Mouse (Mus musculus) limb, embryonic 11.5 days (tissue): Measurements from ENCODE around the gene Trf. TPM values are rescaled to one million over a fixed set of nuclear protein-coding genes. Genes with fewer than 3 reads are reported as not detected.
"Not testable (repeated sequence)": the region's sequence is repeated elsewhere in the genome, so short reads cannot be mapped to it uniquely, and the experiment has no call there.

Source experiments
- ATAC-seq: fragments of 200-750 bp; cut with Nextera tagmentation; 2 replicates; pipeline ENCODE4 v1.8.0; 2017; ENCODE audit warnings: low read depth; ENCODE audit not compliant: insufficient number of reproducible peaks, low FRiP score, low TSS enrichment
- DNase-seq: peaks from one replicate; pipeline ENCODE4 v3.0.0-alpha.2; 2015; ENCODE audit warnings: low spot score
- H3K27ac ChIP-seq: fragments of 300-500 bp; sonication (generic); replicated peaks from 2 replicates; pipeline ENCODE4 v1.5.1; 2014; ENCODE audit warnings: low read depth, mild to moderate bottlenecking, low read length
- H3K27me3 ChIP-seq: fragments of 300-500 bp; sonication (generic); 2 replicates; pipeline ENCODE4 v1.6.1; 2014; ENCODE audit warnings: mild to moderate bottlenecking, low read length, mixed read lengths; ENCODE audit not compliant: control insufficient read depth, insufficient read depth
- H3K36me3 ChIP-seq: fragments of 300-500 bp; sonication (generic); 2 replicates; pipeline ENCODE4 v1.6.1; 2014; ENCODE audit warnings: mild to moderate bottlenecking, low read length, moderate library complexity, mixed read lengths; ENCODE audit not compliant: control insufficient read depth, insufficient read depth
- H3K4me1 ChIP-seq: fragments of 300-500 bp; sonication (generic); 2 replicates; pipeline ENCODE4 v1.6.1; 2014; ENCODE audit warnings: low read length, mixed read lengths; ENCODE audit not compliant: control insufficient read depth, insufficient read depth
- H3K4me2 ChIP-seq: fragments of 300-500 bp; sonication (generic); 2 replicates; pipeline ENCODE4 v1.6.1; 2014; ENCODE audit warnings: low read depth, mild to moderate bottlenecking, moderate library complexity; ENCODE audit not compliant: severe bottlenecking
- H3K4me3 ChIP-seq: fragments of 300-500 bp; sonication (generic); 2 replicates; pipeline ENCODE4 v1.5.1; 2014; ENCODE audit warnings: low read depth, low read length
- H3K9ac ChIP-seq: fragments of 300-500 bp; sonication (generic); 2 replicates; pipeline ENCODE4 v1.6.1; 2014; ENCODE audit warnings: mild to moderate bottlenecking, low read length
- H3K9me3 ChIP-seq: fragments of 300-500 bp; sonication (generic); 2 replicates; pipeline ENCODE4 v1.6.1; 2016; ENCODE audit warnings: low read length; ENCODE audit not compliant: control insufficient read depth
- WGBS: fragments of 180-500 bp; shearing (Covaris S2); extraction: QIAGEN DNeasy Blood & Tissue Kit; methylation state at CpG from one replicate; pipeline ENCODE4 v1.1.7; 2014; 5-methylcytosine and 5-hydroxymethylcytosine counted together
- polyA plus RNA-seq: library from polyadenylated mRNA; unstranded; fragments of >200 nt; fragmentation: Nextera tagmentation; extraction: Ambion mirVana; gene quantifications from 2 replicates; pipeline ENCODE4 v1.2.1, GENCODE M21; 2014

The Trf gene
- polyA plus RNA-seq, 1 experiment from 2014 or later, result 9.7 TPM

DNA sequence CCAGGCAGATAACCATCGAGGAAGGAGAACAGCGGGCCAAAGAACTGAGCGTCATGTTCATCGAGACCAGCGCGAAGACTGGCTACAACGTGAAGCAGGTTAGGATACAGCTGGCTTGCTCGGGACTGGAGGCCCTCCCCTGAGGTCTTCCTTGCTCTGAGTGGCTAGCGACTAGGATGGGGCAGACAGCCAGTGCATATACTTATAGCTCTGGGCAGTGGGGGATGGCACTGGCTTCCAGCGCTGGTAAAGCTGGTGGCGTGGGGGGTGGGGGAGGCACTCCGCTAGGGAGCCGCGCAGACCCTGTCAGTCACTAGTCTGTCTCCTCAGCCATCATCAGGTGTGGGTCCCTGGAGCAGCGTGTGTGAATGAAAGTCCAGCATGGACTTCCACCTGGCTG lies 66.4 kb downstream of the Trf start:
- Histone ChIP-seq H3K27me3 (no peaks in the 10 kb centered on the region; the same call in 1 of the 2 replicates), H3K4me2 (no peak overlapping the region), H3K9ac (no peak overlapping the region), H3K27ac (no peak overlapping the region), H3K36me3 (no peaks in the 10 kb centered on the region), H3K4me1 (no peaks in the 10 kb centered on the region), H3K4me3 (no peak overlapping the region), H3K9me3 (no peaks in the 10 kb centered on the region)
- DNase-seq (no peak), ATAC-seq (no peak)
- 77% methylated on average over 15 of the region's 15 CpGs for WGBS

DNA sequence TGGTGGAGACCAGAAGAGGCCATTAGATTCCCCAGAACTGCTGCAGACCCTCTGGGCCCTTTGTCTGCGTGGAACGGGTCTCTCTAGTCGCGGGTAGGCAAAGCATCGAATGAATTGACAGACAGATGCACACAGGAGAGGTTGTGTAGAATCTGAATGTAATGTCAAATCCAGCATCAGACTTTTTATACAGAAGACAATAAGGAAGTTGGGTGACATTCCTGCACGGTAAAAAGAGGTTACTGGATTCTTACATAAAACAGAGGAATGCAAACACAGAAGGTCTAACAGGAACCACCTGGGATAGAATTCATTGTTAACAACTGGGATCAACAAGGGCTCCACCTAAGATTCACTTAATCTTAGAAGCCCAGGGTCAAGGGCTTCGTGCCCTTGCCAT lies 75.1 kb downstream of the Trf start:
- 90% methylated on average over 7 of the region's 7 CpGs for WGBS
- not testable (repeated sequence) for H3K36me3 ChIP-seq, DNase-seq, H3K9ac ChIP-seq, H3K27ac ChIP-seq, H3K9me3 ChIP-seq, H3K27me3 ChIP-seq, ATAC-seq, H3K4me3 ChIP-seq, H3K4me2 ChIP-seq, H3K4me1 ChIP-seq

DNA sequence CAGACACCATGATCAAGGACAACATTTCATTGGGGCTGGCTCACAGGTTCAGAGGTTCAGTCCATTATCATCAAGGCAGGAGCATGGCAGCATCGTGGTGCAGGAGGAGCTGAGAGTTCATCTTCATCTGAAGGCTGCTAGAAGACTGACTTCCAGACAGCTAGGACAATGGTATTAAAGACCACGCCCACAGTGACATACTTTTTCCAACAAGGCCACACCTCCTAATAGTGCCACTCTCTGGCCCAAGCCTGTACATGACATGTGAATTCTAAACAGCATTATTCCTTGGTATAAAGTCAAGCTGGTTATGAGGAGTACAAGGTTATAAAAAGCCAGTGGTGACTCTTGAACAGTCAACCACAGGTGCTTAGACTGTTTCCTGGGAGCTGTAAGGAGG lies 75.7 kb downstream of the Trf start:
- H3K4me3 ChIP-seq, result no peak overlapping the region
- H3K27me3 ChIP-seq, result no peaks in the 10 kb centered on the region
- no peak overlapping the region for H3K4me2 ChIP-seq
- H3K27ac ChIP-seq, result no peak overlapping the region
- ATAC-seq (no peak), DNase-seq (no peak)
- no peak overlapping the region for H3K9ac ChIP-seq
- no peaks in the 10 kb centered on the region for H3K9me3 ChIP-seq
- no peaks in the 10 kb centered on the region for H3K4me1 ChIP-seq
- H3K36me3 ChIP-seq, result no peaks in the 10 kb centered on the region
- WGBS, result 88% methylated on average over 2 of the region's 2 CpGs

Other genes starting within 250 kb of the Trf start
- 0.54 and 0.60 TPM in 2 replicates for gene Slco2a1, start 241.7 kb downstream of the Trf start, polyA plus RNA-seq
- 0.87 and 1.9 TPM in 2 replicates for gene Rab6b, start 118.7 kb downstream of the Trf start, polyA plus RNA-seq
- gene Srprb, start 28.3 kb downstream of the Trf start, polyA plus RNA-seq, result 65.4 and 66.0 TPM in 2 replicates
- not detected in 2 replicates for gene Gm20425, start 137 bp downstream of the Trf start, polyA plus RNA-seq
- 1.9 and 3.1 TPM in 2 replicates for gene 1300017J02Rik, start 74.6 kb upstream of the Trf start, polyA plus RNA-seq
- 83.1 and 102 TPM in 2 replicates for gene Topbp1, start 74.8 kb upstream of the Trf start, polyA plus RNA-seq
- 123 and 139 TPM in 2 replicates for gene Cdv3, start 135.4 kb upstream of the Trf start, polyA plus RNA-seq
- gene Bfsp2, start 250.0 kb upstream of the Trf start, polyA plus RNA-seq, result 0.85 and 1.1 TPM in 2 replicates